Mouse (Mus musculus) adipocyte (in vitro differentiated cells): ENCODE measurements around the gene Samt1.
"Not testable (repeated sequence)": the region's sequence is repeated elsewhere in the genome, so short reads cannot be mapped to it uniquely, and the experiment has no call there.

Experiments
- DNase-seq: peaks from one replicate; pipeline ENCODE4 v3.0.0-alpha.2; 2016; ENCODE audit warnings: low spot score

Gene Samt1

GRCm38 (mm10) chrX:154012540-154012939, at the start of gene Samt1:
Samt1 (minus strand) TSS chrX:154012640.
- not testable (repeated sequence) for DNase-seq

GRCm38 (mm10) chrX:154054939-154055338, 42.5 kb upstream of the Samt1 start, which contains the start of gene Gm10057:
Gm10057 (minus strand) TSS chrX:154055039.
- not testable (repeated sequence) for DNase-seq

GRCm38 (mm10) chrX:154033727-154034126, 21.3 kb upstream of the Samt1 start, which contains the start of gene 4921511M17Rik:
4921511M17Rik (minus strand) TSS chrX:154033827.
- not testable (repeated sequence) for DNase-seq

GRCm38 (mm10) chrX:153976914-153977313, 35.5 kb downstream of the Samt1 start:
- not testable (repeated sequence) for DNase-seq

- DNase-seq = not testable (repeated sequence)
These were observed 36.0 kb downstream of the Samt1 start for GRCm38 (mm10) chrX:153976467-153976866.

GRCm38 (mm10) chrX:153974450-153974849, 38.0 kb downstream of the Samt1 start:
- no peak for DNase-seq

GRCm38 (mm10) chrX:153952866-153953265, 59.6 kb downstream of the Samt1 start:
- not testable (repeated sequence) for DNase-seq
